Mouse (Mus musculus) olfactory bulb, adult 2 months (tissue): Measurements from ENCODE around the gene Gtf2h1. TPM values are rescaled to one million over a fixed set of nuclear protein-coding genes. Genes with fewer than 3 reads are reported as not detected.

Source experiments
- H3K27ac ChIP-seq: fragments of 200-500 bp; 2 replicates; pipeline ENCODE4 v1.5.1; 2012; ENCODE audit warnings: low read depth, low read length; ENCODE audit not compliant: insufficient read depth
- H3K4me1 ChIP-seq: fragments of 200-500 bp; 2 replicates; pipeline ENCODE4 v1.6.1; 2012; ENCODE audit warnings: low read length; ENCODE audit not compliant: control insufficient read depth, insufficient read depth
- H3K4me3 ChIP-seq: fragments of 200-500 bp; 2 replicates; pipeline ENCODE4 v1.5.1; 2012; ENCODE audit warnings: mild to moderate bottlenecking, low read depth, low read length, moderate library complexity; ENCODE audit not compliant: insufficient read depth
- CTCF ChIP-seq: fragments of 200-500 bp; IDR thresholded peaks from 2 replicates; pipeline ENCODE4 v1.5.1; 2012; ENCODE audit warnings: low read depth, mild to moderate bottlenecking, low read length, moderate library complexity; ENCODE audit not compliant: insufficient read depth
- POLR2A ChIP-seq: fragments of 200-500 bp; IDR thresholded peaks from 2 replicates; pipeline ENCODE4 v1.6.1; 2012; ENCODE audit warnings: mild to moderate bottlenecking, low read depth, low read length, moderate library complexity; ENCODE audit not compliant: insufficient read depth
- WGBS: fragments of 180-500 bp; shearing (Covaris S2); methylation state at CpG from one replicate; pipeline ENCODE4 v1.1.7; 2018; 5-methylcytosine and 5-hydroxymethylcytosine counted together
- polyA plus RNA-seq: library from polyadenylated mRNA; stranded (reverse); fragments of >200 nt; gene quantifications from 2 replicates; pipeline ENCODE4 v1.2.4, GENCODE M21; 2012; ENCODE audit warnings: low replicate concordance; ENCODE audit not compliant: missing spikeins, insufficient read depth, insufficient read length

The Gtf2h1 gene
- not detected in 2 replicates for polyA plus RNA-seq

GRCm38 (mm10) chr7:46795287-46796205, at the start of gene Gtf2h1, which contains the start of gene Hps5:
Gene Gtf2h1, plus strand, starts transcription at chr7:46796103.
Gene Hps5, minus strand, starts transcription at chr7:46796064.
- Histone ChIP-seq H3K27ac (peak within 1 kb of the TSS; percentile 94), H3K4me3 (peak within 1 kb of the TSS; percentile 68), H3K4me1 (peaks cover 4% of the 10 kb centered on the region; the same call in 1 of the 2 replicates)
- TF ChIP-seq POLR2A (peak; percentile 51; the same call in 1 of the 2 replicates), CTCF (no peak)
- under 1% methylated on average over 75 of the region's 75 CpGs for WGBS

DNA sequence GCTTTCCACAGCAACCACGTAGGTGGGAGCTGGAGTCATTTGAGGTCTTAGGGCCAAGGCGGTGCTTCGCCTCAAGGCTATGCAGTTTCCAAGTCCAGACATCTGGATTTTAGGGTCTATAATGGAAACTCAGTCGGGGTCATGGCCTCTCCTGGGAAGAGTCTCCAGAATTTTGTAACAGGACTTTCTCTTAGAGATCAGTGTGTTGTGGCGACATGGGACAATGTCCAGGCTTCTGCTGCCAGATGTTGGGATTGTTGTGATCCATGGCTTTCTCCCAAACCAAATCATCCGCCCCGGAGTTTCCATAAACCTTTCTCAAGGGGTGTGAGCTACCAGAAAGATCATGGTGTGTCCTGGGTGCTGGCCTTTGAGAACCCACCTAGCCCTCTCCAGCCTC, 49.5 kb upstream of the Gtf2h1 start:
- Histone ChIP-seq H3K4me1 (0 out of 2 replicates have a peak, but pooled peaks cover 3% of the 10 kb centered on the region), H3K27ac (no peak overlapping the region), H3K4me3 (no peak overlapping the region)
- WGBS, result 90% methylated on average over 7 of the region's 7 CpGs
- no peak for TF ChIP-seq CTCF
- no peak for TF ChIP-seq POLR2A

DNA sequence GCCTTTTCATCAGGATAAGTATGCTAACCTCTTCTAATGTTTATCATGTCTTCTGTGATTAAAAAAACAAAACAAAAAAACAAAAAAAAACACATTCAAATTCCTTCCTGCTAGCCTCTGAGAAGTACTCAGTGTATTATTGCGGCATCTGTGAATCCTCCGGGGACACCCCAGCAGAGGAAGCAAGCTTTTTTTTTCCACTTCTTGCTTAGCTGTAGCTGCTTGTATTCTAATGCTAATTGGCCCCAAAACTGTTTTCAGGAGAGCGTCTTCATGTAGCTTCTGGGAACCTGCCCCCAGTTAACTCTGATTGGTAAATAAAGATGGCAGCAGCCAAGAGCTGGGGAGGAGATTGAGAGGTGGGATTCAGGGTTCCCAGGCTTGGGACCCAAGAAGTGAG, 47.4 kb upstream of the Gtf2h1 start:
- Histone ChIP-seq H3K27ac (no peak overlapping the region), H3K4me1 (0 out of 2 replicates have a peak, but pooled peaks cover 6% of the 10 kb centered on the region), H3K4me3 (no peak overlapping the region)
- 33% methylated on average over 3 of the region's 3 CpGs for WGBS
- TF ChIP-seq CTCF (no peak), POLR2A (no peak)

DNA sequence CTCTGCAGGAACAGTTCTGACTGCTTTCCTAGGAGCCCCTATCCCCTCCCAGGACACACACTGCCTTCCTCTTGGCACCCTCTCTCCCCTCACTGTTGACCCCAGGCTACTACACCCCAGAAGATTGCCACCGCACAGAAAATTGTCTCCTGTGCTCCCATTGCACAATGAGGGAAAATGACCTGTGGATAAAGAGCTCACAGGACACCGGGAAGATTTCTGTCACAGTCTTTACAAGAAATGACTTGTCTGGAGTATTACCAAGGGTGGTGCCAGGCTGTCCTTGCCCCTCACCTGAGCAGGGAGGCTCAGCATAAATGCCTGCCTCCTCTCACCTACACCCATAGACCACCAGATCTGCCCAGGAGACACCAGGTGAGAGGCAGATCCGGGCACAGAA, 44.4 kb upstream of the Gtf2h1 start, which contains the start of gene Saa2:
Saa2 (plus strand) TSS at position 301 of the 400 bp plus-strand sequence.
- TF ChIP-seq POLR2A, result no peak
- no peak for TF ChIP-seq CTCF
- WGBS, result 79% methylated on average over 3 of the region's 3 CpGs

GRCm38 (mm10) chr7:46761049-46761795, 34.7 kb upstream of the Gtf2h1 start:
- TF ChIP-seq CTCF, result no peak
- TF ChIP-seq POLR2A, result no peak
- H3K27ac ChIP-seq, result no peak overlapping the region

More for the DNA sequence above, 44.4 kb upstream of the Gtf2h1 start, which contains the start of gene Saa2:
- Histone ChIP-seq H3K4me3 (no peak within 1 kb of the TSS), H3K4me1 (0 out of 2 replicates have a peak, but pooled peaks cover 6% of the 10 kb centered on the region), H3K27ac (no peak within 1 kb of the TSS)

GRCm38 (mm10) chr7:46762601-46763000, 33.3 kb upstream of the Gtf2h1 start:
- Histone ChIP-seq H3K27ac (no peak overlapping the region), H3K4me1 (peaks cover 3% of the 10 kb centered on the region; the same call in 1 of the 2 replicates), H3K4me3 (no peak overlapping the region)
- WGBS, result 97% methylated on average over 5 of the region's 5 CpGs
- no peak for TF ChIP-seq CTCF
- no peak for TF ChIP-seq POLR2A

More at GRCm38 (mm10) chr7:46761049-46761795, 34.7 kb upstream of the Gtf2h1 start:
- WGBS, result 65% methylated on average over 11 of the region's 11 CpGs
- Histone ChIP-seq H3K4me3 (no peak overlapping the region), H3K4me1 (peaks cover 3% of the 10 kb centered on the region; the same call in 1 of the 2 replicates)

GRCm38 (mm10) chr7:46764672-46765071, 31.2 kb upstream of the Gtf2h1 start:
- H3K27ac ChIP-seq, result no peak overlapping the region
- H3K4me3 ChIP-seq, result no peak overlapping the region
- WGBS, result 77% methylated on average over 8 of the region's 8 CpGs
- H3K4me1 ChIP-seq, result peaks cover 3% of the 10 kb centered on the region; the same call in 1 of the 2 replicates
- no peak for TF ChIP-seq CTCF
- TF ChIP-seq POLR2A, result no peak

GRCm38 (mm10) chr7:46767371-46767770, 28.5 kb upstream of the Gtf2h1 start:
- Histone ChIP-seq H3K27ac (no peak overlapping the region), H3K4me3 (no peak overlapping the region), H3K4me1 (no peaks in the 10 kb centered on the region)
- TF ChIP-seq CTCF (no peak), POLR2A (no peak)

- no peaks in the 10 kb centered on the region for H3K4me1 ChIP-seq
- 92% methylated on average over 7 of the region's 7 CpGs for WGBS
- H3K4me3 ChIP-seq, result no peak overlapping the region
- no peak overlapping the region for H3K27ac ChIP-seq
- TF ChIP-seq POLR2A (no peak), CTCF (no peak)
Measured at GRCm38 (mm10) chr7:46768451-46768850, 27.5 kb upstream of the Gtf2h1 start.
